Mouse (Mus musculus) liver, embryonic 14.5 days (tissue): ENCODE data around the gene Gm5737. TPM values are rescaled to one million over a fixed set of nuclear protein-coding genes. Genes with fewer than 3 reads are reported as not detected.

Experiments used
- ATAC-seq: fragments of 200-750 bp; cut with Nextera tagmentation; 2 replicates; pipeline ENCODE4 v1.8.0; 2017; ENCODE audit warnings: moderate number of reproducible peaks, mild to moderate bottlenecking, moderate library complexity; ENCODE audit not compliant: insufficient read depth
- DNase-seq, 3 experiments: peaks; one replicate each; pipeline ENCODE4 v3.0.0-alpha.2; 2012 to 2013; ENCODE audit warnings: low read depth in 3 of 3, low spot score in 3 of 3
- H3K27ac ChIP-seq: fragments of 300-500 bp; sonication (generic); 2 replicates; pipeline ENCODE4 v1.5.1; 2014; ENCODE audit warnings: moderate library complexity, mild to moderate bottlenecking, control low read depth, inconsistent platforms
- H3K27me3 ChIP-seq: fragments of 300-500 bp; sonication (generic); 2 replicates; pipeline ENCODE4 v1.6.1; 2014; ENCODE audit warnings: mild to moderate bottlenecking, low read length, moderate library complexity; ENCODE audit not compliant: control insufficient read depth, insufficient read depth
- H3K36me3 ChIP-seq: fragments of 300-500 bp; sonication (generic); replicated peaks from 2 replicates; pipeline ENCODE4 v1.6.1; 2014; ENCODE audit warnings: low read depth; ENCODE audit not compliant: control insufficient read depth, insufficient read depth
- H3K4me1 ChIP-seq, 2 experiments: fragments of 200-500 bp in 1 of 2; fragments of 300-500 bp in 1 of 2; sonication (generic) in 1 of 2; replicated peaks; 2 replicates each; pipeline ENCODE4 v1.6.1; 2012 to 2014; ENCODE audit warnings: antibody characterized with exemption in 1 of 2, inconsistent platforms in 1 of 2, low read length in 1 of 2; ENCODE audit not compliant: control insufficient read depth in 2 of 2, insufficient read depth in 2 of 2
- H3K4me2 ChIP-seq: fragments of 300-500 bp; sonication (generic); 2 replicates; pipeline ENCODE4 v1.6.1; 2014; ENCODE audit warnings: low read depth, mild to moderate bottlenecking, control low read depth, moderate library complexity
- H3K4me3 ChIP-seq, 2 experiments: fragments of 200-500 bp in 1 of 2; fragments of 300-500 bp in 1 of 2; sonication (generic) in 1 of 2; 2 replicates each; pipeline ENCODE4 v1.5.1; 2012 to 2014; ENCODE audit warnings: low read depth in 2 of 2, low read length in 2 of 2, mild to moderate bottlenecking in 2 of 2, control low read depth in 1 of 2, inconsistent platforms in 1 of 2, moderate library complexity in 1 of 2; ENCODE audit not compliant: insufficient read depth in 1 of 2
- H3K9ac ChIP-seq: fragments of 300-500 bp; sonication (generic); replicated peaks from 2 replicates; pipeline ENCODE4 v1.6.1; 2014; ENCODE audit warnings: mild to moderate bottlenecking, control low read depth, moderate library complexity
- H3K9me3 ChIP-seq: fragments of 300-500 bp; sonication (generic); 2 replicates; pipeline ENCODE4 v1.6.1; 2016; ENCODE audit warnings: low read length, mixed read lengths; ENCODE audit not compliant: control insufficient read depth
- CTCF ChIP-seq: IDR thresholded peaks from 2 replicates; pipeline ENCODE4 v1.5.1; 2016; ENCODE audit warnings: antibody characterized with exemption, low read depth, control low read depth
- EP300 ChIP-seq: IDR thresholded peaks from 2 replicates; pipeline ENCODE4 v1.6.1; 2016; ENCODE audit warnings: antibody characterized with exemption, low read depth
- WGBS: fragments of 180-500 bp; shearing (Covaris S2); extraction: QIAGEN DNeasy Blood & Tissue Kit; methylation state at CpG from one replicate; pipeline ENCODE4 v1.1.7; 2014; ENCODE audit not compliant: insufficient replicate concordance; 5-methylcytosine and 5-hydroxymethylcytosine counted together
- polyA plus RNA-seq, 2 experiments: library from polyadenylated mRNA; depleted of rRNA in 1 of 2; stranded (reverse) in 1 of 2; unstranded in 1 of 2; fragments of >200 nt; fragmentation: Nextera tagmentation in 1 of 2; extraction: Ambion mirVana in 1 of 2; gene quantifications; 2 replicates each; pipeline versions ENCODE4 v1.2.1 to v1.2.3; 2012 to 2014

Gm5737 gene
- polyA plus RNA-seq, 2 experiments = not detected

DNA sequence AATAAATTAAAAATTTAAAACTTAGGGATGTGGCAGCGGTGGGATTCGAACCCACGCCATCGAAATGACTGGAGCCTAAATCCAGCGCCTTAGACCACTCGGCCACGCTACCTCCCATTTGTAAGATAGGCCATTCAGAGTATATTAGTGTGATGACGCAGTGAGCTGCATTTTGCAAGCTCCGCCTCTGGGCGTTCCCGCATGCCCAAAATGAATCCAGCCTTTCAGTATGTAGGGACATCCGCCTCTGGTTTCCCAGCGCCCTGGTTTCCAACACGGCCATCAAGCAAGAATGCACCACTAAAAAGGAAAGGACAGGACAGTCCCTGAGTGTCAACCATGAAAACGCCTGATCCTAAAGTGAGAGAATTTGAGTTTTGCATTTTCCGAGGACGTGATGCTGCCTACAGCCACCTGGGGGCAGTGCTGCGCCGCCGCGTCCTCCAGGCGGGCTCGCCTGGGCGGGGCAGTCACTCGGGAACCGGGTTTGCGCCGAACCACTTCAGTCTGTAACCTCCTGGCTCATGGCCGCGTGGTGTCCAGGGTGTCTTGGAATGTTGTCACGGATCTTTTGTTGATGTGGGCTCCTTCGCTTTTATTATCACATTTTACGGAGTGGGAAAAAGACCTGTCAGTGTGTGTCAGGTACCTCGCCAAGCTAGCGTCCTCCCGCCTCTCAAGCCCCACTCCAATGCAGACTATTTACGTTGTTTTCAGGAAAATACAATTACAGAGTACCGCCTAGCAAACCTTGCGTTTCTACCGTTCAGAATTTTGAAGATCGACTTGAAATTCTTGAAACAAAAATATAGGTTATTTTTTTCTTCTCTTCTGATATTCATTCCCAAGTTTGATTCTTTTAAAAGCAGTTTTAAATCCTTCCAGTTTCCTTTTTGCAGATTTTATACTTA is 23.5 kb downstream of the Gm5737 start:
- peak; percentile 82 for ATAC-seq
- peak; percentile 100 for TF ChIP-seq CTCF
- TF ChIP-seq EP300 = peak; percentile 2; the same call in 1 of the 2 replicates
- H3K4me3 ChIP-seq = peak overlapping the region; percentile 59 to 94
- H3K9me3 ChIP-seq = no peaks in the 10 kb centered on the region
- peak overlapping the region; percentile 87 for H3K27ac ChIP-seq
- no peaks in the 10 kb centered on the region for H3K36me3 ChIP-seq
- DNase-seq = peak; percentile 88 to 91 (median 90)
- peak overlapping the region; percentile 78 for H3K4me2 ChIP-seq
- under 1% methylated on average over 41 of the region's 41 CpGs for WGBS
- peaks cover 2% of the 10 kb centered on the region for H3K27me3 ChIP-seq
- peaks cover 25% of the 10 kb centered on the region in 2 experiments for H3K4me1 ChIP-seq
- H3K9ac ChIP-seq = peak overlapping the region; percentile 72

DNA sequence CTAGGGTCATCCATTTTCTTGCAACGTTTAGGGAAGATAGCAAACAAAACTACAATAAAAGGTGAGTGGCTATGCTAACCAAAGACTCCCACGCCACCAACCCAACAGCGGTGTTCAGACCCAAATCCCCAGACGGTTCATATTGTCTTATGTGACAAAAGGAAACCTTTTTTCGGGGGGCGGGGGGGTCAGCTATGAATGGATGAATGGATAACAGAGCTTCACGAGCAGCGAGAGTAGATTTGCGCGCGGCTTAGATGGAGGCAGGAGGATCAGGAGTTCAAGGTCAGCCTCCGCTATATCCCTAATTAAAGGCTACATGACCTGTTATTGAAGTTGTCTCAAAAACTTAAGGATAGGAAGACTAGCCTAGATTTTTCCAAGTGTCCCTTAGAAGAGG is 24.2 kb downstream of the Gm5737 start:
- H3K9ac ChIP-seq = peak overlapping the region; percentile 72

DNA sequence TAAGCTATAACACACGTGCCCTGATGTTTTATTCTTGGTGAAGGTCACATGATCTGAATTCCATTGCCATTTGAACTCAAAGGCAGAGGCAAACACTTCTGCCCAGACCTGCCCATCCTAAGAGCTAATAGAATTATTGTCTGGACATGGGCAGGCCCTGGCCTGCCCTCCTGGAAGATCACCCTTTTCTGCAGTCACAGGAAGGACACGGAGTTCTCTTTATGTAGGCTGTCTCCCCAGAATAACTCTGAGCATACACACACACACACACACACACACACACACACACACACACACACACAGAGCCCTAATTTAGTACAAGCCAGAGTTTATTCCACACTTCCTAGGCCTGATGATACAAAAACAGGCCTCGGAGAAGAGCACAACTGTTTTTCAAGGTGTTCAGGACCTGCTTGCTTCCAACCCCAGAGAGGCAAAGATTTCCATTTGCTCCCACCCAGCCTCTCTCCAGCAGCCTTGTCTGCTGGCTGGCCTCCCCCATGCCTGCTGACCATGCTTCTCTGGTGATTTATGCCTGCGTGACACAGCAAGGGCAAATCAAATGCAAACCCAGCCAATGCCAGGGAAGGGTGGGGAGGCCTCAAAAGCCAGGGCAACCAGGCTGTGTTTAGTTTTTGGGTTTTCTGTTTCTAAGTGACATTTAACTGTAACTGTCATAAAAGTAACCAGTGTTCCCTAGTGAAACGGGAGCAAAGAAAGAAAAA is 26.4 kb downstream of the Gm5737 start:
- Histone ChIP-seq H3K27ac (no peak overlapping the region), H3K4me2 (no peak overlapping the region)

More for the DNA sequence above, 24.2 kb downstream of the Gm5737 start:
- Histone ChIP-seq H3K27ac (peak overlapping the region; percentile 71), H3K4me1 (peaks cover 19 to 23% of the 10 kb centered on the region in 2 experiments), H3K4me3 (peak overlapping the region; percentile 54 to 59), H3K36me3 (no peaks in the 10 kb centered on the region), H3K9me3 (no peaks in the 10 kb centered on the region), H3K27me3 (no peaks in the 10 kb centered on the region; the same call in none of the 2 replicates), H3K4me2 (peak overlapping the region; percentile 78)
- TF ChIP-seq EP300 = no peak
- no peak for TF ChIP-seq CTCF
- DNase-seq (peak in 1 of 3 experiments; percentile 47), ATAC-seq (no peak)
- 7% methylated on average over 12 of the region's 12 CpGs for WGBS

DNA sequence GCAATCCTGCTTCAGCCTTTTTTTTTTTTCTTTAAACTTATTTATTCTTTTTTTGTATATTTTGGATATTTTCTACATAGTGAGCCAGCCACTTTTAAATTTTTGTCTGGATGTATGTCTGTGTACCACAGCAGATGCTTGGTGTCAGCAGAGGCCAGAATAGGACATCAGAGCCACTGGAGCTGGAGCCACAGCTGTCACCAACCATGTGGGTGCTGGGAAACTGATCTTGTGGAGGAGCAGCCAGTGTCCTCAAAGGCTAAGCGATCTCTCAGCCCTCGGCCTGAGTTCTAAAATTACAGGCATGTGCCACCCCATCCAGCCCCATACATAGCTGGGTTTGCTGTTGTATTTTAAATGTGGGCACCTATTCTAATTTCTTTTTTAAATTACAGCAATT is 27.6 kb downstream of the Gm5737 start:
- no peaks in the 10 kb centered on the region for H3K9me3 ChIP-seq

More for the DNA sequence above, 26.4 kb downstream of the Gm5737 start:
- Histone ChIP-seq H3K27me3 (no peaks in the 10 kb centered on the region), H3K9ac (no peak overlapping the region), H3K4me3 (no peak overlapping the region), H3K4me1 (peaks cover 17 to 20% of the 10 kb centered on the region in 2 experiments), H3K36me3 (no peaks in the 10 kb centered on the region), H3K9me3 (no peaks in the 10 kb centered on the region)
- WGBS = 63% methylated on average over 5 of the region's 5 CpGs
- TF ChIP-seq EP300 (no peak), CTCF (no peak)
- no peak for DNase-seq
- no peak for ATAC-seq

More for the DNA sequence above, 27.6 kb downstream of the Gm5737 start:
- TF ChIP-seq EP300 (no peak), CTCF (no peak)
- peaks cover 8 to 18% of the 10 kb centered on the region in 2 experiments for H3K4me1 ChIP-seq
- no peak overlapping the region for H3K27ac ChIP-seq
- WGBS = 79% methylated on average over 2 of the region's 2 CpGs
- H3K9ac ChIP-seq = no peak overlapping the region
- no peak overlapping the region for H3K4me2 ChIP-seq
- no peaks in the 10 kb centered on the region; the same call in 1 of the 2 replicates for H3K36me3 ChIP-seq
- H3K4me3 ChIP-seq = no peak overlapping the region
- DNase-seq (no peak), ATAC-seq (no peak)
- no peaks in the 10 kb centered on the region for H3K27me3 ChIP-seq
